Mouse (Mus musculus) MEL (cell line): ENCODE results near the gene Iqch. TPM values are rescaled to one million over a fixed set of nuclear protein-coding genes. Genes with fewer than 3 reads are reported as not detected.

Experiments used
- DNase-seq: peaks from one replicate; pipeline ENCODE4 v3.0.0; 2011; ENCODE audit warnings: low read depth, low spot score
- H3K27ac ChIP-seq: 2 replicates; pipeline ENCODE4 v1.5.1; 2012; ENCODE audit warnings: low read depth, mild to moderate bottlenecking, control low read depth, low read length, moderate library complexity; ENCODE audit not compliant: control insufficient read depth
- H3K27me3 ChIP-seq, 2 experiments: fragments of 150-350 bp in 1 of 2; sonication (generic) in 1 of 2; 2 replicates each; pipeline ENCODE4 v1.6.1; 2012; ENCODE audit warnings: low read length in 2 of 2, mild to moderate bottlenecking in 2 of 2, improper control_type of control experiment in 1 of 2, moderate library complexity in 1 of 2; ENCODE audit not compliant: insufficient read depth in 2 of 2, control insufficient read depth in 1 of 2
- H3K36me3 ChIP-seq, 2 experiments: 2 replicates each; pipeline ENCODE4 v1.6.1; 2012 to 2014; ENCODE audit warnings: low read length in 2 of 2, improper control_type of control experiment in 1 of 2, inconsistent platforms in 1 of 2, mild to moderate bottlenecking in 1 of 2; ENCODE audit not compliant: insufficient read depth in 2 of 2, control insufficient read depth in 1 of 2
- H3K4me1 ChIP-seq, 2 experiments: fragments of 150-350 bp in 1 of 2; sonication (generic) in 1 of 2; 2 replicates each; pipeline ENCODE4 v1.6.1; 2012; ENCODE audit warnings: low read length in 2 of 2, improper control_type of control experiment in 1 of 2, mild to moderate bottlenecking in 1 of 2; ENCODE audit not compliant: insufficient read depth in 2 of 2, control insufficient read depth in 1 of 2
- H3K4me3 ChIP-seq, 2 experiments: fragments of 150-350 bp in 1 of 2; sonication (generic) in 1 of 2; 2 replicates each; pipeline ENCODE4 v1.5.1; 2012; ENCODE audit warnings: low read depth in 2 of 2, low read length in 2 of 2, mild to moderate bottlenecking in 2 of 2, moderate library complexity in 2 of 2, control low read depth in 1 of 2, improper control_type of control experiment in 1 of 2; ENCODE audit not compliant: control insufficient read depth in 1 of 2, insufficient read depth in 1 of 2
- H3K79me2 ChIP-seq: 2 replicates; pipeline ENCODE4 v1.6.1; 2012; ENCODE audit warnings: mild to moderate bottlenecking, low read length, moderate library complexity; ENCODE audit not compliant: control insufficient read depth, poor library complexity, insufficient read depth
- H3K9ac ChIP-seq: 2 replicates; pipeline ENCODE4 v1.6.1; 2012; ENCODE audit warnings: low read depth, mild to moderate bottlenecking, control low read depth, low read length, moderate library complexity; ENCODE audit not compliant: control insufficient read depth, poor library complexity, severe bottlenecking
- H3K9me3 ChIP-seq: fragments of 150-350 bp; sonication (generic); replicated peaks from 2 replicates; pipeline ENCODE4 v1.6.1; 2012; ENCODE audit warnings: mild to moderate bottlenecking, low read length, improper control_type of control experiment, moderate library complexity; ENCODE audit not compliant: insufficient read depth
- BHLHE40 ChIP-seq: IDR thresholded peaks from 2 replicates; pipeline ENCODE4 v1.6.1; 2012; ENCODE audit warnings: low read depth, mild to moderate bottlenecking, inconsistent platforms, low read length, improper control_type of control experiment, borderline replicate concordance
- EP300 ChIP-seq, 2 experiments: IDR thresholded peaks; 2 replicates each; pipeline ENCODE4 v1.6.1; 2011; ENCODE audit warnings: improper control_type of control experiment in 2 of 2, low read length in 2 of 2, low read depth in 1 of 2, mild to moderate bottlenecking in 1 of 2
- ETS1 ChIP-seq: IDR thresholded peaks from 2 replicates; pipeline ENCODE4 v1.6.1; 2012; ENCODE audit warnings: low read depth, mild to moderate bottlenecking, inconsistent platforms, low read length, improper control_type of control experiment, moderate library complexity
- GABPA ChIP-seq: IDR thresholded peaks from 2 replicates; pipeline ENCODE4 v1.6.1; 2012; ENCODE audit warnings: low read depth, mild to moderate bottlenecking, inconsistent platforms, low read length, improper control_type of control experiment, moderate library complexity
- JUND ChIP-seq: IDR thresholded peaks from 2 replicates; pipeline ENCODE4 v1.6.1; 2011; ENCODE audit warnings: low read depth, mild to moderate bottlenecking, improper control_type of control experiment, low read length
- KAT2A ChIP-seq: conservative IDR thresholded peaks from 2 replicates; pipeline ENCODE4 v1.6.1; 2012; ENCODE audit warnings: low read depth, low read length, improper control_type of control experiment, inconsistent platforms
- MAFK ChIP-seq: IDR thresholded peaks from 2 replicates; pipeline ENCODE4 v1.6.1; 2011; ENCODE audit warnings: low read depth, mild to moderate bottlenecking, low read length, improper control_type of control experiment, borderline replicate concordance
- MAZ ChIP-seq: IDR thresholded peaks from 2 replicates; pipeline ENCODE4 v1.6.1; 2012; ENCODE audit warnings: low read depth, mild to moderate bottlenecking, inconsistent platforms, low read length, improper control_type of control experiment
- MEF2A ChIP-seq: IDR thresholded peaks from 2 replicates; pipeline ENCODE4 v1.6.1; 2014; ENCODE audit warnings: low read depth, mild to moderate bottlenecking, inconsistent platforms, low read length, improper control_type of control experiment; ENCODE audit not compliant: poor library complexity, insufficient replicate concordance, severe bottlenecking; ENCODE audit errors: extremely low read depth
- MXI1 ChIP-seq: IDR thresholded peaks from 2 replicates; pipeline ENCODE4 v1.6.1; 2011; ENCODE audit warnings: mild to moderate bottlenecking, low read depth, low read length, improper control_type of control experiment
- MYB ChIP-seq: IDR thresholded peaks from 2 replicates; pipeline ENCODE4 v1.6.1; 2011; ENCODE audit warnings: mild to moderate bottlenecking, low read depth, low read length, improper control_type of control experiment
- MYC ChIP-seq: IDR thresholded peaks from 2 replicates; pipeline ENCODE4 v1.6.1; 2011; ENCODE audit warnings: low read depth, mild to moderate bottlenecking, low read length, improper control_type of control experiment, moderate library complexity
- NELFE ChIP-seq: IDR thresholded peaks from 2 replicates; pipeline ENCODE4 v1.6.1; 2011; ENCODE audit warnings: low read depth, low read length, improper control_type of control experiment
- NRF1 ChIP-seq: IDR thresholded peaks from 2 replicates; pipeline ENCODE4 v1.6.1; 2014; ENCODE audit warnings: low read depth, mild to moderate bottlenecking, inconsistent platforms, low read length, improper control_type of control experiment, moderate library complexity; ENCODE audit not compliant: poor library complexity, insufficient read depth, severe bottlenecking
- POLR2AphosphoS2 ChIP-seq: IDR thresholded peaks from 2 replicates; pipeline ENCODE4 v1.6.1; 2011; ENCODE audit warnings: low read length, improper control_type of control experiment
- POLR2AphosphoS5 ChIP-seq: IDR thresholded peaks from 2 replicates; pipeline ENCODE4 v1.6.1; 2012; ENCODE audit warnings: low read depth, borderline replicate concordance, mild to moderate bottlenecking, inconsistent platforms, low read length, moderate library complexity, mixed read lengths
- RCOR1 ChIP-seq: IDR thresholded peaks from 2 replicates; pipeline ENCODE4 v1.6.1; 2012; ENCODE audit warnings: low read depth, mild to moderate bottlenecking, inconsistent platforms, low read length, improper control_type of control experiment
- SIN3A ChIP-seq: IDR thresholded peaks from 2 replicates; pipeline ENCODE4 v1.6.1; 2012; ENCODE audit warnings: low read length, improper control_type of control experiment, inconsistent platforms
- ZC3H11A ChIP-seq: IDR thresholded peaks from 2 replicates; pipeline ENCODE4 v1.6.1; 2012; ENCODE audit warnings: low read depth, mild to moderate bottlenecking, inconsistent platforms, low read length, improper control_type of control experiment
- ZKSCAN1 ChIP-seq: IDR thresholded peaks from 2 replicates; pipeline ENCODE4 v1.6.1; 2012; ENCODE audit warnings: low read depth, mild to moderate bottlenecking, inconsistent platforms, low read length, improper control_type of control experiment, moderate library complexity
- ZNF384 ChIP-seq: IDR thresholded peaks from 2 replicates; pipeline ENCODE4 v1.6.1; 2012; ENCODE audit warnings: low read depth, mild to moderate bottlenecking, inconsistent platforms, low read length, improper control_type of control experiment
- polyA plus RNA-seq, 2 experiments: library from polyadenylated mRNA; stranded (reverse) in 1 of 2; unstranded in 1 of 2; fragments of >175 nt in 1 of 2; fragments of >200 nt in 1 of 2; gene quantifications; 2 replicates each; pipeline versions ENCODE4 v1.2.1 to v1.2.4; 2012; ENCODE audit warnings: low replicate concordance in 2 of 2, low read depth in 1 of 2; ENCODE audit not compliant: insufficient read length in 2 of 2, insufficient read depth in 1 of 2, missing spikeins in 1 of 2
- total RNA-seq: library from RNA; depleted of rRNA; stranded (reverse); fragments of 300-350 nt; gene quantifications from 2 replicates; pipeline ENCODE4 v1.2.3, GENCODE M21; 2012

Iqch gene
- total and polyA plus RNA-seq, 3 experiments: not detected

- Histone ChIP-seq H3K4me1 (no peaks in the 10 kb centered on the region), H3K9me3 (no peaks in the 10 kb centered on the region), H3K9ac (no peak overlapping the region), H3K4me3 (no peak overlapping the region), H3K36me3 (no peaks in the 10 kb centered on the region), H3K79me2 (no peaks in the 10 kb centered on the region), H3K27ac (no peak overlapping the region), H3K27me3 (peaks cover 8 to 10% of the 10 kb centered on the region in 2 experiments)
- DNase-seq: no peak
- TF ChIP-seq ZNF384: no peak
- no peak for TF ChIP-seq NELFE
- no peak for TF ChIP-seq MXI1
- no peak for TF ChIP-seq MYC
- TF ChIP-seq GABPA: no peak
- TF ChIP-seq RCOR1: no peak
- TF ChIP-seq BHLHE40: no peak
- no peak for TF ChIP-seq ZC3H11A
- TF ChIP-seq SIN3A: no peak
- no peak for TF ChIP-seq MAFK
- TF ChIP-seq KAT2A: no peak
- no peak for TF ChIP-seq MYB
Observed at GRCm38 (mm10) chr9:63532966-63533711, 69.2 kb downstream of the Iqch start.

GRCm38 (mm10) chr9:63523937-63524253 lies 78.4 kb downstream of the Iqch start:
- Histone ChIP-seq H3K79me2 (no peaks in the 10 kb centered on the region), H3K9ac (no peak overlapping the region), H3K36me3 (no peaks in the 10 kb centered on the region), H3K27me3 (peaks cover 7 to 21% of the 10 kb centered on the region in 2 experiments; a peak in 3 of 4 replicates), H3K27ac (no peak overlapping the region), H3K4me1 (no peaks in the 10 kb centered on the region), H3K4me3 (no peak overlapping the region), H3K9me3 (no peaks in the 10 kb centered on the region)
- DNase-seq: no peak
- TF ChIP-seq MYC (no peak), POLR2AphosphoS5 (no peak), ZKSCAN1 (no peak), JUND (no peak), GABPA (no peak), RCOR1 (no peak), POLR2AphosphoS2 (no peak), EP300 (IDR thresholded peaks at IDR 0.05; ENCODE audit: low read depth in 1 of 2, low read length in 2 of 2) (no peak), SIN3A (no peak), ZNF384 (no peak), MYB (no peak), MAZ (no peak), ZC3H11A (no peak), ETS1 (no peak), MEF2A (no peak), NRF1 (no peak), MXI1 (no peak)
